Mouse (Mus musculus) CH12.LX (cell line): ENCODE results near the gene Stox1.

Experiments
- CTCF ChIP-seq, 2 experiments: IDR thresholded peaks in 1 of 2; conservative IDR thresholded peaks in 1 of 2; 2 replicates each; pipeline ENCODE4 v1.5.1; 2011 to 2012; ENCODE audit warnings: low read depth in 2 of 2, low read length in 2 of 2, improper control_type of control experiment in 1 of 2, inconsistent platforms in 1 of 2, mild to moderate bottlenecking in 1 of 2, moderate library complexity in 1 of 2
- ELF1 ChIP-seq: IDR thresholded peaks from 2 replicates; pipeline ENCODE4 v1.6.1; 2014; ENCODE audit warnings: low read depth, mild to moderate bottlenecking, inconsistent platforms, low read length, improper control_type of control experiment
- POLR2A ChIP-seq: IDR thresholded peaks from 2 replicates; pipeline ENCODE4 v1.6.1; 2011; ENCODE audit warnings: low read depth, mild to moderate bottlenecking, improper control_type of control experiment, low read length
- RAD21 ChIP-seq: IDR thresholded peaks from 2 replicates; pipeline ENCODE4 v1.6.1; 2011; ENCODE audit warnings: low read depth, mild to moderate bottlenecking, low read length, improper control_type of control experiment, moderate library complexity

GRCm38 (mm10) chr10:62750781-62751180, 24.9 kb upstream of the Stox1 start:
- TF ChIP-seq POLR2A (no peak), CTCF (conservative IDR thresholded peaks at IDR 0.05 in 1 of 2, IDR thresholded peaks at IDR 0.05 in 1 of 2; ENCODE audit: low read depth in 2 of 2, low read length in 2 of 2) (no peak), RAD21 (no peak), ELF1 (no peak)
